Mouse (Mus musculus) embryo, embryonic 11.5 days (tissue): Measurements from ENCODE around the gene Cytl1.

Experiments used
- DNase-seq: peaks from one replicate; pipeline ENCODE4 v3.0.0-alpha.2; 2012; ENCODE audit warnings: low read depth, low spot score

Cytl1 gene

GRCm38 (mm10) chr5:37769031-37769430 is 33.7 kb downstream of the Cytl1 start:
- DNase-seq = no peak

GRCm38 (mm10) chr5:37770870-37771269 is 35.6 kb downstream of the Cytl1 start:
- no peak for DNase-seq

GRCm38 (mm10) chr5:37774011-37774410 is 38.7 kb downstream of the Cytl1 start:
- no peak for DNase-seq

GRCm38 (mm10) chr5:37775681-37776080 is 40.4 kb downstream of the Cytl1 start:
- no peak for DNase-seq

- no peak for DNase-seq
Observed at GRCm38 (mm10) chr5:37783306-37783705, 48.0 kb downstream of the Cytl1 start.

GRCm38 (mm10) chr5:37784847-37785391 is 49.6 kb downstream of the Cytl1 start:
- DNase-seq = no peak
